Mouse (Mus musculus) forebrain, embryonic 11.5 days (tissue): ENCODE data around the gene Myog. TPM values are rescaled to one million over a fixed set of nuclear protein-coding genes. Genes with fewer than 3 reads are reported as not detected.

ENCODE experiments used
- ATAC-seq: fragments of 200-750 bp; cut with Nextera tagmentation; replicated peaks from 2 replicates; pipeline ENCODE4 v1.8.0; 2017; ENCODE audit warnings: moderate TSS enrichment; ENCODE audit not compliant: low FRiP score
- DNase-seq: peaks from one replicate; pipeline ENCODE4 v3.0.0-alpha.2; 2017; ENCODE audit warnings: low spot score
- H3K27ac ChIP-seq: fragments of 300-500 bp; sonication (generic); 2 replicates; pipeline ENCODE4 v1.5.1; 2014; ENCODE audit warnings: low read depth, low read length
- H3K27me3 ChIP-seq: fragments of 300-500 bp; sonication (generic); 2 replicates; pipeline ENCODE4 v1.6.1; 2014; ENCODE audit warnings: mild to moderate bottlenecking, low read length, mixed read lengths; ENCODE audit not compliant: control insufficient read depth, insufficient read depth
- H3K36me3 ChIP-seq: fragments of 300-500 bp; sonication (generic); 2 replicates; pipeline ENCODE4 v1.6.1; 2014; ENCODE audit warnings: mild to moderate bottlenecking, low read length, moderate library complexity, mixed read lengths; ENCODE audit not compliant: control insufficient read depth, insufficient read depth
- H3K4me1 ChIP-seq: fragments of 300-500 bp; sonication (generic); replicated peaks from 2 replicates; pipeline ENCODE4 v1.6.1; 2014; ENCODE audit warnings: low read length, mixed read lengths; ENCODE audit not compliant: control insufficient read depth, insufficient read depth
- H3K4me2 ChIP-seq: fragments of 300-500 bp; sonication (generic); 2 replicates; pipeline ENCODE4 v1.6.1; 2014; ENCODE audit warnings: low read depth, mild to moderate bottlenecking, low read length, moderate library complexity, mixed read lengths; ENCODE audit not compliant: severe bottlenecking
- H3K4me3 ChIP-seq: fragments of 300-500 bp; sonication (generic); 2 replicates; pipeline ENCODE4 v1.5.1; 2014; ENCODE audit warnings: low read depth, low read length
- H3K9ac ChIP-seq: fragments of 300-500 bp; sonication (generic); 2 replicates; pipeline ENCODE4 v1.6.1; 2014; ENCODE audit warnings: low read length
- H3K9me3 ChIP-seq: fragments of 300-500 bp; sonication (generic); 2 replicates; pipeline ENCODE4 v1.6.1; 2016; ENCODE audit warnings: low read length, mixed read lengths; ENCODE audit not compliant: control insufficient read depth
- WGBS: fragments of 180-500 bp; shearing (Covaris S2); extraction: QIAGEN DNeasy Blood & Tissue Kit; methylation state at CpG from one replicate; pipeline ENCODE4 v1.1.7; 2014; 5-methylcytosine and 5-hydroxymethylcytosine counted together
- polyA plus RNA-seq: library from polyadenylated mRNA; unstranded; fragments of >200 nt; fragmentation: Nextera tagmentation; extraction: Ambion mirVana; gene quantifications from 2 replicates; pipeline ENCODE4 v1.2.1, GENCODE M21; 2014

The Myog gene
- not detected in 2 replicates for polyA plus RNA-seq

DNA sequence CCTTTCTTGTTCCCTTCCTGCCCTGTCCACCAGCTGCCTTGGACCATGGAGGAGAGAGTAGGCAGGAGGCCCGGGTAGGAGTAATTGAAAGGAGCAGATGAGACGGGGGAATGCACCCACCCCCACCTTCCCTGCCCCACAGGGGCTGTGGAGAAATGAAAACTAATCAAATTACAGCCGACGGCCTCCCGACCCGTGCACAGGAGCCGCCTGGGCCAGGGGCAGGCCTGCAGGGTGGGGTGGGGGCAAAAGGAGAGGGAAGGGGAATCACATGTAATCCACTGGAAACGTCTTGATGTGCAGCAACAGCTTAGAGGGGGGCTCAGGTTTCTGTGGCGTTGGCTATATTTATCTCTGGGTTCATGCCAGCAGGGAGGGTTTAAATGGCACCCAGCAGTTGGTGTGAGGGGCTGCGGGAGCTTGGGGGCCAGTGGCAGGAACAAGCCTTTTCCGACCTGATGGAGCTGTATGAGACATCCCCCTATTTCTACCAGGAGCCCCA, at the start of gene Myog:
Myog (plus strand) TSS at position 392 of the 502 bp plus-strand sequence.
- no peak within 1 kb of the TSS for H3K27ac ChIP-seq
- WGBS = 61% methylated on average over 11 of the region's 11 CpGs
- ATAC-seq = no peak

DNA sequence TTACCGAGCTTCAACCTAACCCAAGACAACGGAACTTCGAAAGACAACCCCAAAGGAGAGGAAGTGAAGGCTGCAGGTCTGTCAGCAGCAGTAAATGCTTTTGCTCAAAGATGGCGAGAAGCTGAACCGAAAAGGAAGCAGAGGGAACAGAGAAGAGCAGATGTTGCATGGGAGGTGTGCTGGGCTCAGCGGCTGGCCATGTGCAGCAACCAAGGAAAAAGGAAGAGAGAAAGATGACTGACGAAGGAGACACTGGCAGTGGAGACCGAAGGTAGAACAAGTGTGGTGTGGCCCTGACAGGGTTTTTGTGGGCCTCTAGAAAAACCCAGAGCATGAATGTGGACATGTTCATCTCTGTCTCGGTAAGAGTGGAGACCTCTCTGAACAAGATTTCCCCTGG, 49.1 kb upstream of the Myog start:
- no peak overlapping the region for H3K4me3 ChIP-seq
- H3K36me3 ChIP-seq = no peaks in the 10 kb centered on the region
- no peak overlapping the region for H3K4me2 ChIP-seq
- H3K4me1 ChIP-seq = 0 out of 2 replicates have a peak, but pooled peaks cover 2% of the 10 kb centered on the region
- H3K27ac ChIP-seq = no peak overlapping the region
- no peak for ATAC-seq
- DNase-seq = no peak
- H3K27me3 ChIP-seq = peaks cover 9% of the 10 kb centered on the region
- 83% methylated on average over 9 of the region's 9 CpGs for WGBS
- no peaks in the 10 kb centered on the region for H3K9me3 ChIP-seq
- no peak overlapping the region for H3K9ac ChIP-seq

More for the DNA sequence above, at the start of gene Myog:
- Histone ChIP-seq H3K27me3 (no peaks in the 10 kb centered on the region), H3K4me2 (no peak within 1 kb of the TSS), H3K4me3 (no peak within 1 kb of the TSS), H3K4me1 (no peaks in the 10 kb centered on the region), H3K9me3 (no peaks in the 10 kb centered on the region), H3K36me3 (no peaks in the 10 kb centered on the region), H3K9ac (no peak within 1 kb of the TSS)
- DNase-seq = no peak

DNA sequence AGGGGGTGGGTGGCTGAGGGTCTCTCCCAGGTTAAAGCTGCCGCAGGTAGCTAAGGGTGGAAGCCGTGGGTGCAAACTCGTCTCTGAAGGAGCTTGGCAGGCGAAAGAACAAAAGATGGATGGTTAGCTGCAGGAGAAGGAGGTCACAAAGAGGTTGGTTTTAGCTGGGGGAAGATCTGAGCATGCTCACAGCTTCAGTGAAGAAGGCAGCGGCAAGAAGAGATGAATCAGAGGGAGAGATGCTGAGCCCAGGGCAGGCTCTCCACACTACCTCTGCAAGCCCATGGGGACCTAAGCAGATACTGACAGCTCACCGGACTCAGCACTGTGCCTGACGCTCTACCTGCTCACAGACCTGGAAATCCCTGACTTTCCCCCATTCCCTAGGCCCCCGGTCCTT, 48.5 kb upstream of the Myog start:
- no peaks in the 10 kb centered on the region for H3K9me3 ChIP-seq
- no peak for DNase-seq
- no peak overlapping the region for H3K27ac ChIP-seq
- H3K9ac ChIP-seq = no peak overlapping the region
- H3K4me2 ChIP-seq = no peak overlapping the region
- no peaks in the 10 kb centered on the region for H3K36me3 ChIP-seq
- no peak for ATAC-seq
- H3K27me3 ChIP-seq = peaks cover 3% of the 10 kb centered on the region; the same call in 1 of the 2 replicates
- 0 out of 2 replicates have a peak, but pooled peaks cover 2% of the 10 kb centered on the region for H3K4me1 ChIP-seq
- no peak overlapping the region for H3K4me3 ChIP-seq
- WGBS = 77% methylated on average over 8 of the region's 8 CpGs

DNA sequence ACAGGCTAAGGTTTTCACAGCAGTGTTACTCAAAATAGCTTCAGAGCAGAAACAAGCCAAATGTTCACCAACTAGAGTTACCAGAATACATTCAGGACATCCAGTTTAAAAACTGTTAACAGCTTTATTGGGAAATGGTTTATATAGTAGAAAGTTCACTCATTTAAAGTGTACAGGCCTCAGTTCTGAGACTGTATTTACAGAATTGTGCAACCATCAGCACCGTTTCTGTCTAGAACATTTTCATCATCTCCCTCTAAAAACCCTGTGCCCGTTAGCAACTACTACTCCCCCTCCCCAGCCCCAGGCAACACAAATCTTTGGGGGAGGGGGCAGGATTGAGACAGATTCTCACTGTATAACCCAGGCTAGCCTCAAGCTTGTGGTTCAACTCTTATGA, 47.5 kb upstream of the Myog start:
- Histone ChIP-seq H3K36me3 (no peaks in the 10 kb centered on the region), H3K4me2 (no peak overlapping the region), H3K27ac (no peak overlapping the region), H3K27me3 (no peaks in the 10 kb centered on the region), H3K4me3 (no peak overlapping the region), H3K4me1 (0 out of 2 replicates have a peak, but pooled peaks cover 2% of the 10 kb centered on the region), H3K9me3 (no peaks in the 10 kb centered on the region), H3K9ac (no peak overlapping the region)
- no peak for DNase-seq
- ATAC-seq = no peak
- 78% methylated on average over 2 of the region's 2 CpGs for WGBS

DNA sequence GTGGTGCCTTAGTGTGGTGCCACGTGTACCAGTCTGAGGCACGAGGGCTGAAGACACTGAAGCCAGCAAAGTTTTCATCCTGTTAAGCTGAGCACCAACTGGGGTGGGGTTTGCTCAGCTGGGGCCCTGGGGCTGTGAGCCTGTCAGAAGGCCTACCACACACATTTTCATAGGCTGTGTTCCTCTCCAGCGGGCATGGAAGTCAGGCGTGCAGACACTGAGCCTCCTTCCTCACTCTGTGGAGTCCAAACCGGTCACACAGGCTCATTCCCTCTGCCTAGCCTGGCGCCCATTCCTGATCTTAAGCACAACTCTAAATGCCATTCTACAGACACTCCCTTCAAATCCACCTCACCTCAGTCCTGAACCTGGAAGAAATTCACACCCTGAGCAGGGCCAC, 46.3 kb upstream of the Myog start:
- 76% methylated on average over 6 of the region's 6 CpGs for WGBS
- Histone ChIP-seq H3K4me3 (no peak overlapping the region), H3K4me2 (no peak overlapping the region), H3K9ac (no peak overlapping the region), H3K4me1 (0 out of 2 replicates have a peak, but pooled peaks cover 2% of the 10 kb centered on the region), H3K27ac (no peak overlapping the region), H3K36me3 (no peaks in the 10 kb centered on the region), H3K9me3 (no peaks in the 10 kb centered on the region), H3K27me3 (no peaks in the 10 kb centered on the region)
- DNase-seq = no peak
- no peak for ATAC-seq

DNA sequence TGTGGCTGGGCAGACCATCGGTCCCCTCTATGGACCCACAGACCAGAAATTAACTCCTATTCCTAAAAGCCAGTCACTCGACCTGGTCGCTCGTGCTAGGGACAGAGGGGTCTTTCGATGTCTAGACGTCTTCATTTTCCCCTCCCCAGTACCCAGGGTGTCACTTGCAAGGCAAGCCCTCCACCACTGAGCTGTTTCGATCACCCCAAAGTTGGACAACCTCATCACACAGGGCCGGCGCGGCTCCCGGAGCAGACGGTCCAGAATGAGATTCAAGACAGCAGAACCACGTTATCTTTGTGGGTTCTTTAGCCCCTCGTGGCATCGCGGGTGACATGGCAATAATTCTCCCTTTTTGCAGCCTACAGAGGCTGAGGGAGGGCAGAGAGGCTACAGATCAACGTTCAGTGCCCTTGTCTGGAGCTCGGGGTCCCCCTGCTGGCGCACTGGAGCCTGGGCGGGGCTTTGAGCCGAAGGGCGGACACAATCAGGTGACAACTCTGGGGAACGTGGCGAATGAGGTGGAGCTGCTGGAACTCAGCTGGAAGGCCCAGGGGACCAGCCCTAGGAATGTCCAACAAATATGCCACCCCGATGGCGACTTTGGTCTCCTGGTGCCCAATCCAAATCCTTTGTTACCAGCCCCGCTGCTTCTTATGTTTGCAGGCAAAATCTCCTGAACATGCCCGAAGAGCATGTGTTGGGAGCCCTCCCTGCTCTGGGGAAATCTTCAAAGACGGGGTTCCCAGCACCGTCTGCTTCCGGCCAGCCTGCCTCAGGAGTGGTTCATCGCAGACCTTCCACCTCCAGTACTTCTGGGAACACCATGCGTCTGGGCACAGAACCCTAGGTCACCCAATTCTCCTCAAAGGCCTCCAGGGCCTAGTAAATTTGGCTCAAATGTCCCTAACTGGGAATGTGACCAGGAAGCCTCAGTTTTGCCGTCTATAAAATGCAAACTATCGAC, 45.6 kb upstream of the Myog start:
- Histone ChIP-seq H3K9me3 (no peaks in the 10 kb centered on the region), H3K36me3 (no peaks in the 10 kb centered on the region), H3K27me3 (no peaks in the 10 kb centered on the region), H3K4me1 (0 out of 2 replicates have a peak, but pooled peaks cover 2% of the 10 kb centered on the region), H3K4me2 (peak overlapping the region; percentile 38), H3K9ac (peak overlapping the region; percentile 27; the same call in 1 of the 2 replicates), H3K27ac (no peak overlapping the region), H3K4me3 (no peak overlapping the region)
- DNase-seq (peak; percentile 92), ATAC-seq (peak; percentile 78)
- 26% methylated on average over 35 of the region's 35 CpGs for WGBS

DNA sequence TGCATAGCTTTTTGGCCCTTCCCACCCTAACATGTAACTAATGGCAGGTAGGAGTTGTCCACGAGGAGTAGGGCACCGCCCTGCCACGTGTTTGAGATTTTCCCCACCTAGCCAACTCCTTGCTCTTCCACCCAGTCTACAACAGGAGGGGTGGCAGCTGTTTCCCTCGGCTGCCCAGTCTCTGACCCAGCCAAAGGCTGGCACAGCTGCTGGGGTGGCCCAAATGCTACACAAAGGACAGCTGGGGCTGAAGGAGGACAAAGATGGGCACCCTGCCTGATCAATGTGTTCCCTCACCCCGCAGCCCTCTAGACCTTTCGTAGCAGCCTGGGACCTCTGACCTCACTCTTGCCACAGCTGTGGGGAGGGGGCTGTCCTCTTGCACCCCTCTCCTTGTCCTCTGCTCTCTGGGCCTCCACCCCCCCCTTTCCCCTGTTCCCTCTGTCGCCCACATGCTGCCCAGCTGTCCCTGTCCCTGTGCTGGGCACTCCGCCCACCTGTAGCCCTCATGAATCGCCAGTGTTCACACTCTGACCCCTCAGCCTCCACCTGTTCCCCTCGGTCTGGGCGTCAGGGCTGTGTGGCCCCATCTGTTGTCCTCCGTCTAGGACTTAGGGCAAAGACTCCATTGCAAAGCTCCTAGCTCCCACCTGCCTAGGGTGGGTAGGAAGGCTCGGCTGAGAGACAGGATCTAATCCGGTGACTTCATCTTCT, 44.6 kb upstream of the Myog start:
- DNase-seq = no peak
- Histone ChIP-seq H3K4me2 (no peak overlapping the region), H3K36me3 (no peaks in the 10 kb centered on the region), H3K9me3 (no peaks in the 10 kb centered on the region), H3K27me3 (no peaks in the 10 kb centered on the region), H3K27ac (no peak overlapping the region), H3K4me1 (0 out of 2 replicates have a peak, but pooled peaks cover 2% of the 10 kb centered on the region), H3K9ac (no peak overlapping the region), H3K4me3 (no peak overlapping the region)
- no peak for ATAC-seq
- WGBS = 84% methylated on average over 14 of the region's 14 CpGs

DNA sequence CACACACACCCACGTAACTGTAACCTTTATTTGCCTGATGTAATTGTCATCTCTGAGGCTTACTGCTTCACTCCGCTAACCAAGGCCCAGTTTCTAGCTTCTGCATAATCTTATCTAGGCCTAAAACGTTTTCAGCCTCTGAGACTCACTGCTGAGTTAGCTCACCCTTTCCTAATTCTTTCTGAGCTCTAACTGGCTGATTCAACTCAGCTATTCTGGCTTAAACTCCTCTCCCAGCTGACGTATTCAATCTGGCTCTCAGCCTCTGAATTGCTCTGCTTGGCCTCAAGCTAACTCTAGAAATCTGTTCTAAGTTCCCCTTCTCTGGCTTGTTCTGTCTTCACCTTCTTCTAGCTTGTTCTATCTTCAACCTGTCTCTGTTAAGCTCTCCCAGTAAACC, 43.2 kb upstream of the Myog start:
- H3K27ac ChIP-seq = no peak overlapping the region
- H3K4me1 ChIP-seq = 0 out of 2 replicates have a peak, but pooled peaks cover 2% of the 10 kb centered on the region
- H3K36me3 ChIP-seq = no peaks in the 10 kb centered on the region
- H3K4me3 ChIP-seq = no peak overlapping the region
- no peaks in the 10 kb centered on the region for H3K9me3 ChIP-seq
- H3K4me2 ChIP-seq = no peak overlapping the region
- H3K9ac ChIP-seq = no peak overlapping the region
- WGBS = 60% methylated on average over 4 of the region's 4 CpGs
- H3K27me3 ChIP-seq = no peaks in the 10 kb centered on the region
- ATAC-seq (no peak), DNase-seq (no peak)
